In genomic region chr17:36252250-36252876, GRCm38 (mm10) we compare ENCODE assay signal across 8 mouse cellular contexts. TPM values are rescaled to one million over a fixed set of nuclear protein-coding genes. Genes with fewer than 3 reads are reported as not detected.
A peak's percentile ranks its signal among the peaks of the same experiment; 100 is the strongest.
DNase-seq lines count a peak whose midpoint lies in the region; ATAC-seq and TF ChIP-seq lines count a peak whose summit lies in the region.

No protein-coding gene starts in this region.

- no peaks in the 10 kb centered on the region for H3K9me3 ChIP-seq in hindbrain, embryonic 15.5 days
- H3K9me3 ChIP-seq in liver, postnatal 0 days (ENCODE audit: low read length), result no peaks in the 10 kb centered on the region

- H3K4me3 ChIP-seq in gastrocnemius, adult 2 months, result peak overlapping the region; percentile 36
- peak overlapping the region; percentile 25 for H3K4me3 ChIP-seq in hindbrain, embryonic 15.5 days
- no peak overlapping the region for H3K4me3 ChIP-seq in liver, postnatal 0 days (ENCODE audit: low read depth, low read length)

- peaks cover 20% of the 10 kb centered on the region for H3K27me3 ChIP-seq in hindbrain, embryonic 15.5 days
- H3K27me3 ChIP-seq in liver, postnatal 0 days (ENCODE audit: insufficient read depth, low read length), result peaks cover 11% of the 10 kb centered on the region; the same call in 1 of the 2 replicates

- intact Hi-C loops in gastrocnemius, adult 2 months (cut with DNase I), result no loop called here

- no peak for DNase-seq in gastrocnemius, adult 2 months
- DNase-seq in gastrocnemius, postnatal 10 days, result no peak
- peak; percentile 39 for DNase-seq in embryo, embryonic 9.5 days (ENCODE audit: extremely low spot score)
- peak; percentile 29 for DNase-seq in liver, postnatal 0 days
- peak; percentile 40 for DNase-seq in neural tube, embryonic 10.5 days (ENCODE audit: extremely low spot score, low spot score)
- no peak for DNase-seq in layer of hippocampus, adult 11-12 months (ENCODE audit: low spot score)
- DNase-seq in gastrocnemius, postnatal 25 days, result no peak

- peaks cover 13% of the 10 kb centered on the region for H3K4me1 ChIP-seq in hindbrain, embryonic 15.5 days (replicated peaks)
- peaks cover 3% of the 10 kb centered on the region; the same call in 1 of the 2 replicates for H3K4me1 ChIP-seq in liver, postnatal 0 days (ENCODE audit: insufficient read depth)

- WGBS in hindbrain, embryonic 15.5 days, result 15% methylated on average over 25 of the region's 25 CpGs
- 5% methylated on average over 25 of the region's 25 CpGs for WGBS in liver, postnatal 0 days (ENCODE audit: insufficient replicate concordance)

- H3K9ac ChIP-seq in hindbrain, embryonic 15.5 days, result peak overlapping the region; percentile 27; the same call in 1 of the 2 replicates
- H3K9ac ChIP-seq in liver, postnatal 0 days (replicated peaks), result no peak overlapping the region

- no peaks in the 10 kb centered on the region for H3K36me3 ChIP-seq in hindbrain, embryonic 15.5 days
- H3K36me3 ChIP-seq in liver, postnatal 0 days (replicated peaks; ENCODE audit: insufficient read depth, low read length), result no peaks in the 10 kb centered on the region

- H3K4me2 ChIP-seq in hindbrain, embryonic 15.5 days, result peak overlapping the region; percentile 54
- H3K4me2 ChIP-seq in liver, postnatal 0 days (ENCODE audit: low read depth, low read length), result peak overlapping the region; percentile 51

- no peak for TF ChIP-seq CTCF in gastrocnemius, adult 2 months (IDR thresholded peaks at IDR 0.05)
- no peak for TF ChIP-seq CTCF in liver, postnatal 0 days (IDR thresholded peaks at IDR 0.05; ENCODE audit: low read depth)

- no peak for TF ChIP-seq EP300 in liver, postnatal 0 days (IDR thresholded peaks at IDR 0.05; ENCODE audit: low read depth)

- no peak overlapping the region for H3K27ac ChIP-seq in gastrocnemius, adult 2 months
- H3K27ac ChIP-seq in hindbrain, embryonic 15.5 days (replicated peaks), result no peak overlapping the region
- no peak overlapping the region for H3K27ac ChIP-seq in liver, postnatal 0 days (ENCODE audit: low read depth)

- ATAC-seq in hindbrain, embryonic 15.5 days (ENCODE audit: low FRiP score, low read depth), result no peak
- ATAC-seq in liver, postnatal 0 days, result no peak; the same call in 1 of the 2 replicates

RNA-seq across cellular contexts. Expression of gene Rpp21, which starts 5.5 kb away (rescaled TPM):
- 10 to 100 TPM; 36.5 to 41.1 TPM for total RNA-seq in gastrocnemius, adult 2 months (2021)
- total RNA-seq in gastrocnemius, postnatal 10 days (2021), result 10 to 100 TPM; 26.3 to 28.5 TPM
- 132 and 133 TPM in 2 replicates for polyA plus RNA-seq in hindbrain, embryonic 15.5 days (2015; fragmentation: Nextera tagmentation; extraction: Ambion mirVana)
- 53.2 and 55.1 TPM in 2 replicates for polyA plus RNA-seq in liver, postnatal 0 days (2015; fragmentation: Nextera tagmentation; extraction: Ambion mirVana)
- total RNA-seq in gastrocnemius, postnatal 25 days (2021), result 10 to 100 TPM; 30.3 to 35.9 TPM

RNA-seq across cellular contexts. Expression of gene Trim39, which starts 19.7 kb away (rescaled TPM):
- total RNA-seq in gastrocnemius, adult 2 months (2021), result 1 to 10 TPM; 7.3 to 7.4 TPM
- 1 to 10 TPM; 4.8 to 7.0 TPM for total RNA-seq in gastrocnemius, postnatal 10 days (2021)
- 24.8 and 27.1 TPM in 2 replicates for polyA plus RNA-seq in hindbrain, embryonic 15.5 days (2015; fragmentation: Nextera tagmentation; extraction: Ambion mirVana)
- 2.7 and 3.6 TPM in 2 replicates for polyA plus RNA-seq in liver, postnatal 0 days (2015; fragmentation: Nextera tagmentation; extraction: Ambion mirVana)
- 1 to 10 TPM; 5.0 to 5.6 TPM for total RNA-seq in gastrocnemius, postnatal 25 days (2021)

RNA-seq across cellular contexts. Expression of gene H2-M10.2, which starts 33.9 kb away (rescaled TPM):
- total RNA-seq in gastrocnemius, adult 2 months (2021), result not detected
- total RNA-seq in gastrocnemius, postnatal 10 days (2021), result not detected
- 0.29 TPM in 1 of 2 replicates, not detected in the other for polyA plus RNA-seq in hindbrain, embryonic 15.5 days (2015; fragmentation: Nextera tagmentation; extraction: Ambion mirVana)
- polyA plus RNA-seq in liver, postnatal 0 days (2015; fragmentation: Nextera tagmentation; extraction: Ambion mirVana), result not detected in 2 replicates
- total RNA-seq in gastrocnemius, postnatal 25 days (2021), result not detected

Comparison
In these comparisons a context has a peak if more than half of its experiments do, and no peak if none do; other contexts are left out.
1. DNase-seq: peak in embryo, embryonic 9.5 days (single experiment), liver, postnatal 0 days (single experiment) and neural tube, embryonic 10.5 days (single experiment); none in gastrocnemius, adult 2 months (single experiment), gastrocnemius, postnatal 10 days (single experiment), layer of hippocampus, adult 11-12 months (single experiment) and gastrocnemius, postnatal 25 days (single experiment).